Mouse (Mus musculus) G1E (cell line): ENCODE results near the gene Prrt1. TPM values are rescaled to one million over a fixed set of nuclear protein-coding genes. Genes with fewer than 3 reads are reported as not detected.

Source experiments
- ATAC-seq: 2 replicates; pipeline ENCODE4 v1.8.0; 2016; ENCODE audit warnings: mild to moderate bottlenecking; ENCODE audit not compliant: insufficient number of reproducible peaks, poor library complexity, low FRiP score, severe bottlenecking; ENCODE audit errors: extremely low read depth
- DNase-seq: peaks from one replicate; pipeline ENCODE4 v3.0.0; 2012; ENCODE audit warnings: low spot score
- H3K27me3 ChIP-seq: 2 replicates; pipeline ENCODE4 v1.6.1; 2012; ENCODE audit warnings: mild to moderate bottlenecking, low read length, inconsistent platforms; ENCODE audit not compliant: insufficient read depth
- H3K36me3 ChIP-seq: replicated peaks from 2 replicates; pipeline ENCODE3; 2012; ENCODE audit warnings: mild to moderate bottlenecking, inconsistent platforms
- H3K4me1 ChIP-seq: 2 replicates; pipeline ENCODE4 v1.6.1; 2012; ENCODE audit warnings: low read depth, low read length, inconsistent platforms, mixed read lengths; ENCODE audit not compliant: insufficient read depth
- H3K4me3 ChIP-seq: 2 replicates; pipeline ENCODE4 v1.5.1; 2012; ENCODE audit warnings: low read depth, mild to moderate bottlenecking, inconsistent platforms, low read length, moderate library complexity, mixed read lengths
- H3K9me3 ChIP-seq: replicated peaks from 2 replicates; pipeline ENCODE4 v1.6.1; 2012; ENCODE audit warnings: inconsistent platforms
- CTCF ChIP-seq: IDR thresholded peaks from 2 replicates; pipeline ENCODE4 v1.5.1; 2012; ENCODE audit warnings: low read depth, low read length, inconsistent platforms, mixed read lengths
- GATA1 ChIP-seq: IDR thresholded peaks from 2 replicates; pipeline ENCODE4 v1.6.1; 2012; ENCODE audit warnings: borderline replicate concordance, low read length, inconsistent platforms, mixed read lengths
- GATA2 ChIP-seq: IDR thresholded peaks from 2 replicates; pipeline ENCODE4 v1.6.1; 2012; ENCODE audit warnings: low read depth, low read length, inconsistent platforms, borderline replicate concordance
- POLR2AphosphoS5 ChIP-seq: IDR thresholded peaks from 2 replicates; pipeline ENCODE4 v1.6.1; 2012; ENCODE audit warnings: low read depth, low read length, inconsistent platforms; ENCODE audit not compliant: insufficient replicate concordance
- TAL1 ChIP-seq: conservative IDR thresholded peaks from 2 replicates; pipeline ENCODE4 v1.6.1; 2012; ENCODE audit warnings: low read depth, low read length, inconsistent platforms, mixed read lengths
- polyA plus RNA-seq: library from polyadenylated mRNA; stranded (reverse); fragments of >175 nt; gene quantifications from 2 replicates; pipeline ENCODE4 v1.2.3, GENCODE M21; 2012
- total RNA-seq, 2 experiments: library from RNA; stranded (forward) in 1 of 2; stranded (reverse) in 1 of 2; fragments of 200-1000 nt in 1 of 2; fragments of >200 nt in 1 of 2; fragmentation: Nextera tagmentation in 1 of 2; gene quantifications; 2 replicates each; pipeline ENCODE4 v1.2.3; 2014 to 2017

Prrt1 gene
- total and polyA plus RNA-seq, 3 experiments, result not detected

DNA sequence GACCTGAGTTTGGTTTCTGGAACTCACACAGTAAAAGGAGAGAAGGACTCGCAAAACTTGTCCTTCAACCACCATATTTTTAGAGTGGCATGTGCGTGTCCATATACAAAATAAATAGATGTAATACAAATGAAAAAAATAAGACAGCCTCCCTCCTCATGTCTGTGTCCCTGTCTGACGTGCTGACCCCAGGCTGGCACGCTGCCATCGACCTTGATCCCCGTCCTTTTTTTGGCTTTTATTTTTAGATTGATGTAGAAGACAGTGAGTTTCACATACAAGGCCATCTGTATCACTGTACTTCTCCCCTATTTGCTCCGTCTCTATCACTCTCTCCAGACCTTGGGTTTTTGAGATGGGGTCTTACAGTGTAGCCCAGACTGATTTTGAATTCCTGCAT is 35.1 kb downstream of the Prrt1 start:
- Histone ChIP-seq H3K4me1 (peaks cover 13% of the 10 kb centered on the region), H3K36me3 (no peaks in the 10 kb centered on the region), H3K9me3 (no peaks in the 10 kb centered on the region), H3K4me3 (no peak overlapping the region), H3K27me3 (peaks cover 29% of the 10 kb centered on the region)
- DNase-seq, result no peak
- TF ChIP-seq GATA2 (no peak), POLR2AphosphoS5 (no peak), GATA1 (no peak)
- ATAC-seq, result no peak

GRCm38 (mm10) chr17:34670235-34670634 is 40.9 kb downstream of the Prrt1 start, which contains the start of gene Tnxb:
Tnxb (plus strand) TSS chr17:34670535.
- TF ChIP-seq POLR2AphosphoS5, result no peak
- no peak for TF ChIP-seq CTCF
- no peak for TF ChIP-seq GATA1
- TF ChIP-seq GATA2, result no peak
- TF ChIP-seq TAL1, result no peak

DNA sequence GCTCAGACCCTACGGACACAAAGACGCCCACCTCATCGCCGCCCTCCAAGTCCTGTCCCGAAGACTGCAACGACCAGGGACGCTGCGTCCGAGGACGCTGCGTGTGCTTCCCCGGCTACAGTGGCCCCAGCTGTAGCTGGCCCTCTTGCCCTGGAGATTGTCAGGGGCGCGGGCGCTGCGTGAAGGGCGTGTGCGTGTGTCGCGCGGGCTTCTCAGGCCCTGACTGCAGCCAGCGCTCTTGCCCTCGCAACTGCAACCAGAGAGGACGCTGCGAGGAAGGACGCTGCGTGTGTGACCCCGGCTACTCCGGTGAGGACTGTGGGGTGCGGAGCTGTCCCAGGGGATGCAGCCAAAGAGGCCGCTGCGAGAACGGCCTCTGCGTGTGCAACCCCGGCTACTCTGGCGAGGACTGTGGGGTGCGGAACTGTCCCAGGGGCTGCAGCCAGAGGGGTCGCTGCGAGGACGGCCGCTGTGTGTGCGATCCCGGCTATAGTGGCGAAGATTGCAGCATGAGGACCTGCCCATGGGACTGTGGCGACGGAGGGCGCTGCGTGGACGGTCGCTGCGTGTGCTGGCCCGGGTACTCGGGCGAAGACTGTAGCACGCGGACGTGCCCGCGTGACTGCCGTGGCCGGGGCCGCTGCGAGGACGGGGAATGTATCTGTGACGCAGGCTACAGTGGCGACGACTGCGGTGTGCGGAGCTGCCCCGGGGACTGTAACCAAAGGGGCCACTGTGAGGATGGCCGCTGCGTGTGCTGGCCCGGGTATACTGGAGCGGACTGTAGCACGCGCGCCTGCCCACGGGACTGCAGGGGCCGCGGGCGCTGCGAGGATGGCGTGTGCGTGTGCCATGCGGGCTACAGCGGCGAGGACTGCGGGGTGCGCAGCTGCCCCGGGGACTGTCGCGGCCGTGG is 42.1 kb downstream of the Prrt1 start:
- ATAC-seq (no peak), DNase-seq (no peak)
- peak overlapping the region; percentile 31 for H3K4me3 ChIP-seq
- TF ChIP-seq CTCF, result no peak
- TF ChIP-seq GATA1, result no peak
- TF ChIP-seq GATA2, result no peak
- TF ChIP-seq TAL1, result no peak
- TF ChIP-seq POLR2AphosphoS5, result no peak
- peaks cover 11% of the 10 kb centered on the region; the same call in 1 of the 2 replicates for H3K9me3 ChIP-seq
- no peaks in the 10 kb centered on the region for H3K36me3 ChIP-seq
- peaks cover 11% of the 10 kb centered on the region; the same call in 1 of the 2 replicates for H3K27me3 ChIP-seq
- no peaks in the 10 kb centered on the region; the same call in 1 of the 2 replicates for H3K4me1 ChIP-seq

More at GRCm38 (mm10) chr17:34670235-34670634, 40.9 kb downstream of the Prrt1 start, which contains the start of gene Tnxb:
- no peak for DNase-seq
- no peak for ATAC-seq
- H3K4me1 ChIP-seq, result no peaks in the 10 kb centered on the region; the same call in 1 of the 2 replicates
- H3K36me3 ChIP-seq, result no peaks in the 10 kb centered on the region
- H3K9me3 ChIP-seq, result peaks cover 11% of the 10 kb centered on the region; the same call in 1 of the 2 replicates
- H3K27me3 ChIP-seq, result peaks cover 10% of the 10 kb centered on the region; the same call in 1 of the 2 replicates
- H3K4me3 ChIP-seq, result peak within 1 kb of the TSS; percentile 31; the same call in 1 of the 2 replicates

- DNase-seq, result no peak
- H3K36me3 ChIP-seq, result no peaks in the 10 kb centered on the region
- no peak for ATAC-seq
- H3K27me3 ChIP-seq, result peaks cover 10% of the 10 kb centered on the region; the same call in 1 of the 2 replicates
- no peak for TF ChIP-seq TAL1
- no peak for TF ChIP-seq CTCF
- no peak for TF ChIP-seq GATA1
- TF ChIP-seq POLR2AphosphoS5, result no peak; the same call in 1 of the 2 replicates
- no peak for TF ChIP-seq GATA2
- H3K4me1 ChIP-seq, result no peaks in the 10 kb centered on the region; the same call in 1 of the 2 replicates
- peaks cover 11% of the 10 kb centered on the region; the same call in 1 of the 2 replicates for H3K9me3 ChIP-seq
- peak overlapping the region; percentile 31 for H3K4me3 ChIP-seq
Observed at GRCm38 (mm10) chr17:34672246-34672792, 43.0 kb downstream of the Prrt1 start.

DNA sequence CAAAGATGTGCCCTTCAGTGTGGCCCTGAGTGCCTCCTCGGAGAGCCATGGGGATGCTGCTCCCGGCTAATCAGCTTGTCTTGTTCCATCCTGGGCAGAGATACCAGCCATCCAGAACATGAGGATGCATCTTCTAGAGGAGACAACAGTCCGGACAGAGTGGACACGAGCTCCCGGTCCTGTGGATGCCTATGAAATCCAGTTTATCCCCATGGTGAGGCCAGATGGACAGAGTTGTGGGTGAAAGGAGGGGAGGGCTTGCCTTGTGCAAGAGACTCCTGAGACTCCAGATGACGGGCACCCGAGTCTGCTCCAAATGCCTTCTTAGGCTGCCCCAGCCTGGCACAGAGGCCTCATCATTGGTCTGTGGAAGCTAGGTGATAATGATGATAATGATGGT is 43.8 kb downstream of the Prrt1 start:
- no peaks in the 10 kb centered on the region; the same call in 1 of the 2 replicates for H3K4me1 ChIP-seq
- ATAC-seq, result no peak
- H3K36me3 ChIP-seq, result no peaks in the 10 kb centered on the region
- DNase-seq, result no peak
- H3K27me3 ChIP-seq, result peaks cover 12% of the 10 kb centered on the region; the same call in 1 of the 2 replicates
- no peak overlapping the region for H3K4me3 ChIP-seq
- no peak for TF ChIP-seq TAL1
- TF ChIP-seq CTCF, result no peak
- no peak for TF ChIP-seq GATA2
- no peak for TF ChIP-seq GATA1
- TF ChIP-seq POLR2AphosphoS5, result no peak
- peaks cover 11% of the 10 kb centered on the region; the same call in 1 of the 2 replicates for H3K9me3 ChIP-seq
